Mouse (Mus musculus) lung, embryonic 16.5 days (tissue): ENCODE results near the gene Foxp1. TPM values are rescaled to one million over a fixed set of nuclear protein-coding genes. Genes with fewer than 3 reads are reported as not detected.

Experiments
- ATAC-seq: fragments of 200-750 bp; cut with Nextera tagmentation; 2 replicates; pipeline ENCODE4 v1.8.0; 2017; ENCODE audit warnings: low read depth, mild to moderate bottlenecking, moderate library complexity
- H3K27ac ChIP-seq: fragments of 300-500 bp; sonication (generic); 2 replicates; pipeline ENCODE4 v1.5.1; 2014; ENCODE audit warnings: mild to moderate bottlenecking, control low read depth, low read length
- H3K27me3 ChIP-seq: fragments of 300-500 bp; sonication (generic); 2 replicates; pipeline ENCODE4 v1.6.1; 2014; ENCODE audit warnings: low read depth, low read length, mixed read lengths; ENCODE audit not compliant: control insufficient read depth, insufficient read depth
- H3K36me3 ChIP-seq: fragments of 300-500 bp; sonication (generic); 2 replicates; pipeline ENCODE4 v1.6.1; 2014; ENCODE audit warnings: low read length; ENCODE audit not compliant: control insufficient read depth, insufficient read depth
- H3K4me1 ChIP-seq: fragments of 300-500 bp; sonication (generic); replicated peaks from 2 replicates; pipeline ENCODE4 v1.6.1; 2014; ENCODE audit warnings: low read length, mixed read lengths; ENCODE audit not compliant: control insufficient read depth, insufficient read depth
- H3K4me2 ChIP-seq: fragments of 300-500 bp; sonication (generic); 2 replicates; pipeline ENCODE4 v1.6.1; 2014; ENCODE audit warnings: low read depth, low read length, control low read depth
- H3K4me3 ChIP-seq: fragments of 300-500 bp; sonication (generic); 2 replicates; pipeline ENCODE4 v1.5.1; 2014; ENCODE audit warnings: mild to moderate bottlenecking, low read length, control low read depth
- H3K9ac ChIP-seq: fragments of 300-500 bp; sonication (generic); 2 replicates; pipeline ENCODE4 v1.6.1; 2014; ENCODE audit warnings: low read length, control low read depth
- H3K9me3 ChIP-seq: fragments of 300-500 bp; sonication (generic); 2 replicates; pipeline ENCODE4 v1.6.1; 2016; ENCODE audit warnings: low read length; ENCODE audit not compliant: control insufficient read depth
- WGBS: fragments of 180-500 bp; shearing (Covaris S2); extraction: QIAGEN DNeasy Blood & Tissue Kit; methylation state at CpG from one replicate; pipeline ENCODE4 v1.1.7; 2014; 5-methylcytosine and 5-hydroxymethylcytosine counted together
- polyA plus RNA-seq: library from polyadenylated mRNA; unstranded; fragments of >200 nt; fragmentation: Nextera tagmentation; extraction: Ambion mirVana; gene quantifications from 2 replicates; pipeline ENCODE4 v1.2.1, GENCODE M21; 2015

Foxp1 gene
- polyA plus RNA-seq, 1 experiment from 2014 or later, result 116 TPM

GRCm38 (mm10) chr6:99320444-99320843 lies 202.1 kb downstream of the Foxp1 start:
- Histone ChIP-seq H3K9me3 (no peaks in the 10 kb centered on the region), H3K4me1 (no peaks in the 10 kb centered on the region), H3K9ac (no peak overlapping the region), H3K4me3 (no peak overlapping the region), H3K4me2 (no peak overlapping the region), H3K27me3 (no peaks in the 10 kb centered on the region), H3K36me3 (no peaks in the 10 kb centered on the region), H3K27ac (no peak overlapping the region)
- WGBS, result 66% methylated on average over 8 of the region's 8 CpGs
- ATAC-seq, result no peak

- no peaks in the 10 kb centered on the region for H3K4me1 ChIP-seq
- no peak overlapping the region for H3K9ac ChIP-seq
- H3K36me3 ChIP-seq, result no peaks in the 10 kb centered on the region
- no peak overlapping the region for H3K27ac ChIP-seq
- no peak overlapping the region for H3K4me2 ChIP-seq
- H3K27me3 ChIP-seq, result no peaks in the 10 kb centered on the region
- no peaks in the 10 kb centered on the region for H3K9me3 ChIP-seq
- WGBS, result 77% methylated on average over 19 of the region's 19 CpGs
- ATAC-seq, result peak; percentile 26; the same call in 1 of the 2 replicates
- H3K4me3 ChIP-seq, result no peak overlapping the region
Measured at GRCm38 (mm10) chr6:99319415-99320405, 202.8 kb downstream of the Foxp1 start.

- Histone ChIP-seq H3K27ac (no peak overlapping the region), H3K4me1 (no peaks in the 10 kb centered on the region), H3K9me3 (no peaks in the 10 kb centered on the region), H3K9ac (no peak overlapping the region), H3K36me3 (no peaks in the 10 kb centered on the region), H3K4me3 (no peak overlapping the region), H3K4me2 (no peak overlapping the region), H3K27me3 (no peaks in the 10 kb centered on the region)
- WGBS, result 51% methylated on average over 3 of the region's 3 CpGs
- no peak for ATAC-seq
Measured at GRCm38 (mm10) chr6:99314746-99315145, 207.8 kb downstream of the Foxp1 start.

GRCm38 (mm10) chr6:99310529-99310928 lies 212.0 kb downstream of the Foxp1 start:
- 59% methylated on average over 12 of the region's 12 CpGs for WGBS
- Histone ChIP-seq H3K4me3 (no peak overlapping the region), H3K27me3 (no peaks in the 10 kb centered on the region), H3K36me3 (no peaks in the 10 kb centered on the region), H3K4me2 (no peak overlapping the region), H3K27ac (no peak overlapping the region), H3K9ac (no peak overlapping the region), H3K9me3 (no peaks in the 10 kb centered on the region), H3K4me1 (no peaks in the 10 kb centered on the region)
- ATAC-seq, result no peak

GRCm38 (mm10) chr6:99310171-99310500 lies 212.4 kb downstream of the Foxp1 start:
- Histone ChIP-seq H3K4me3 (no peak overlapping the region), H3K9me3 (no peaks in the 10 kb centered on the region), H3K27me3 (no peaks in the 10 kb centered on the region), H3K4me1 (no peaks in the 10 kb centered on the region), H3K27ac (no peak overlapping the region), H3K36me3 (no peaks in the 10 kb centered on the region), H3K4me2 (no peak overlapping the region), H3K9ac (no peak overlapping the region)
- no peak for ATAC-seq
- 81% methylated on average over 3 of the region's 3 CpGs for WGBS

GRCm38 (mm10) chr6:99309466-99310170 lies 212.9 kb downstream of the Foxp1 start:
- H3K27ac ChIP-seq, result no peak overlapping the region
- no peak for ATAC-seq
- WGBS, result 68% methylated on average over 14 of the region's 14 CpGs
- no peak overlapping the region for H3K9ac ChIP-seq
- no peaks in the 10 kb centered on the region for H3K36me3 ChIP-seq
- H3K27me3 ChIP-seq, result no peaks in the 10 kb centered on the region
- H3K4me2 ChIP-seq, result no peak overlapping the region
- H3K9me3 ChIP-seq, result no peaks in the 10 kb centered on the region
- no peak overlapping the region for H3K4me3 ChIP-seq
- H3K4me1 ChIP-seq, result no peaks in the 10 kb centered on the region

GRCm38 (mm10) chr6:99305751-99306150 lies 216.8 kb downstream of the Foxp1 start:
- H3K4me2 ChIP-seq, result no peak overlapping the region
- no peak for ATAC-seq
- 83% methylated on average over 3 of the region's 3 CpGs for WGBS
- no peak overlapping the region for H3K27ac ChIP-seq
- H3K9me3 ChIP-seq, result no peaks in the 10 kb centered on the region
- H3K27me3 ChIP-seq, result no peaks in the 10 kb centered on the region
- no peak overlapping the region for H3K9ac ChIP-seq
- H3K4me3 ChIP-seq, result no peak overlapping the region
- H3K4me1 ChIP-seq, result peaks cover 10% of the 10 kb centered on the region
- no peaks in the 10 kb centered on the region for H3K36me3 ChIP-seq

GRCm38 (mm10) chr6:99305236-99305635 lies 217.3 kb downstream of the Foxp1 start:
- 89% methylated on average over 3 of the region's 3 CpGs for WGBS
- Histone ChIP-seq H3K9me3 (no peaks in the 10 kb centered on the region), H3K4me1 (peaks cover 10% of the 10 kb centered on the region)

GRCm38 (mm10) chr6:99302662-99303435 lies 219.7 kb downstream of the Foxp1 start:
- H3K4me2 ChIP-seq, result no peak overlapping the region
- peak; percentile 45; the same call in 1 of the 2 replicates for ATAC-seq
- WGBS, result 67% methylated on average over 6 of the region's 6 CpGs
- no peak overlapping the region for H3K4me3 ChIP-seq
- H3K4me1 ChIP-seq, result peaks cover 10% of the 10 kb centered on the region
- 0 out of 2 replicates have a peak overlapping the region, but pooled peaks have one; percentile 23 for H3K27ac ChIP-seq
- H3K9ac ChIP-seq, result no peak overlapping the region
- no peaks in the 10 kb centered on the region for H3K9me3 ChIP-seq
- no peaks in the 10 kb centered on the region for H3K36me3 ChIP-seq
- H3K27me3 ChIP-seq, result no peaks in the 10 kb centered on the region

More at GRCm38 (mm10) chr6:99305236-99305635, 217.3 kb downstream of the Foxp1 start:
- no peak for ATAC-seq
- Histone ChIP-seq H3K9ac (no peak overlapping the region), H3K4me3 (no peak overlapping the region), H3K27me3 (no peaks in the 10 kb centered on the region), H3K27ac (no peak overlapping the region), H3K36me3 (no peaks in the 10 kb centered on the region), H3K4me2 (no peak overlapping the region)
